Mouse (Mus musculus) bone marrow macrophage, adult 2 months (primary cell): ENCODE results near the gene Cstad. TPM values are rescaled to one million over a fixed set of nuclear protein-coding genes. Genes with fewer than 3 reads are reported as not detected.

ENCODE experiments used
- H3K27ac ChIP-seq: 2 replicates; pipeline ENCODE4 v1.5.1; 2012; ENCODE audit warnings: low read depth, low read length; ENCODE audit not compliant: insufficient read depth
- H3K4me1 ChIP-seq: 2 replicates; pipeline ENCODE4 v1.6.1; 2012; ENCODE audit warnings: low read length; ENCODE audit not compliant: control insufficient read depth, insufficient read depth
- H3K4me3 ChIP-seq: 2 replicates; pipeline ENCODE4 v1.5.1; 2012; ENCODE audit warnings: mild to moderate bottlenecking, low read length, moderate library complexity; ENCODE audit not compliant: insufficient read depth
- CTCF ChIP-seq: IDR thresholded peaks from 2 replicates; pipeline ENCODE4 v1.5.1; 2012; ENCODE audit warnings: low read depth, mild to moderate bottlenecking, low read length, moderate library complexity
- POLR2A ChIP-seq: IDR thresholded peaks from 2 replicates; pipeline ENCODE4 v1.6.1; 2012; ENCODE audit warnings: mild to moderate bottlenecking, low read depth, low read length, borderline replicate concordance
- polyA plus RNA-seq: library from polyadenylated mRNA; stranded (reverse); fragments of >200 nt; gene quantifications from 2 replicates; pipeline ENCODE4 v1.2.4, GENCODE M21; 2012; ENCODE audit not compliant: missing spikeins, insufficient read depth, insufficient read length

The Cstad gene
- polyA plus RNA-seq, 1 experiment: 0.87 TPM

- peaks cover 34% of the 10 kb centered on the region for H3K4me1 ChIP-seq
Measured at GRCm38 (mm10) chr2:30595796-30596195, 956 bp downstream of the Cstad start.

GRCm38 (mm10) chr2:30599621-30600020, 4.8 kb downstream of the Cstad start:
- peaks cover 47% of the 10 kb centered on the region for H3K4me1 ChIP-seq
- no peak for TF ChIP-seq CTCF
- TF ChIP-seq POLR2A: no peak
- H3K4me3 ChIP-seq: no peak overlapping the region
- H3K27ac ChIP-seq: no peak overlapping the region

More at GRCm38 (mm10) chr2:30595796-30596195, 956 bp downstream of the Cstad start:
- TF ChIP-seq POLR2A: no peak
- no peak for TF ChIP-seq CTCF
- Histone ChIP-seq H3K4me3 (0 out of 2 replicates have a peak overlapping the region, but pooled peaks have one; percentile 57), H3K27ac (no peak overlapping the region)

- Histone ChIP-seq H3K4me1 (peaks cover 51% of the 10 kb centered on the region), H3K27ac (no peak overlapping the region), H3K4me3 (no peak overlapping the region)
- TF ChIP-seq CTCF (no peak), POLR2A (no peak)
Measured at GRCm38 (mm10) chr2:30600291-30600690, 5.5 kb downstream of the Cstad start.

GRCm38 (mm10) chr2:30600965-30601841, 6.4 kb downstream of the Cstad start:
- TF ChIP-seq CTCF: no peak
- no peak overlapping the region for H3K4me3 ChIP-seq

GRCm38 (mm10) chr2:30602451-30602850, 7.6 kb downstream of the Cstad start:
- no peak for TF ChIP-seq CTCF
- no peak for TF ChIP-seq POLR2A
- Histone ChIP-seq H3K27ac (no peak overlapping the region), H3K4me3 (no peak overlapping the region), H3K4me1 (peaks cover 49% of the 10 kb centered on the region)

More at GRCm38 (mm10) chr2:30600965-30601841, 6.4 kb downstream of the Cstad start:
- Histone ChIP-seq H3K4me1 (peaks cover 49% of the 10 kb centered on the region), H3K27ac (no peak overlapping the region)

DNA sequence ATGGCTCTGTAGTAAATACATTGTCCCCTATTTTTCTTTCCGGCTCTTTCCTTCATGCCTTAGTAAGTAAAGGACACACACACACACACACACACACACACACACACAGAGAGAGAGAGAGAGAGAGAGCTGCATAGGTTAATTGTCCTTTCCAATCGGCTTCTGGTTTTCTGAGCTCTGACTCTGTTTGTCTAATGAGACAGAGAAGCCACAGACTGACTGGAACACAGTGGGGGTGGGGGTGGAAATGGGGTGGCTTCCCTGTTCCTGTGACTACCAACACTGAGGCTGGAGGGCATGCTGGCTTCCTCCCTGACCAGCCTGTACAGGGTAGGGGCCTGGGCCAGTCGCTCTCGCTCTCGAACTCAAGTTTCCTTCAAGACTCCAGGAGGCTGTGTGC, 8.9 kb downstream of the Cstad start:
- H3K4me3 ChIP-seq: no peak overlapping the region
- no peak overlapping the region for H3K27ac ChIP-seq
- TF ChIP-seq CTCF (no peak), POLR2A (no peak)
- peaks cover 45% of the 10 kb centered on the region for H3K4me1 ChIP-seq

DNA sequence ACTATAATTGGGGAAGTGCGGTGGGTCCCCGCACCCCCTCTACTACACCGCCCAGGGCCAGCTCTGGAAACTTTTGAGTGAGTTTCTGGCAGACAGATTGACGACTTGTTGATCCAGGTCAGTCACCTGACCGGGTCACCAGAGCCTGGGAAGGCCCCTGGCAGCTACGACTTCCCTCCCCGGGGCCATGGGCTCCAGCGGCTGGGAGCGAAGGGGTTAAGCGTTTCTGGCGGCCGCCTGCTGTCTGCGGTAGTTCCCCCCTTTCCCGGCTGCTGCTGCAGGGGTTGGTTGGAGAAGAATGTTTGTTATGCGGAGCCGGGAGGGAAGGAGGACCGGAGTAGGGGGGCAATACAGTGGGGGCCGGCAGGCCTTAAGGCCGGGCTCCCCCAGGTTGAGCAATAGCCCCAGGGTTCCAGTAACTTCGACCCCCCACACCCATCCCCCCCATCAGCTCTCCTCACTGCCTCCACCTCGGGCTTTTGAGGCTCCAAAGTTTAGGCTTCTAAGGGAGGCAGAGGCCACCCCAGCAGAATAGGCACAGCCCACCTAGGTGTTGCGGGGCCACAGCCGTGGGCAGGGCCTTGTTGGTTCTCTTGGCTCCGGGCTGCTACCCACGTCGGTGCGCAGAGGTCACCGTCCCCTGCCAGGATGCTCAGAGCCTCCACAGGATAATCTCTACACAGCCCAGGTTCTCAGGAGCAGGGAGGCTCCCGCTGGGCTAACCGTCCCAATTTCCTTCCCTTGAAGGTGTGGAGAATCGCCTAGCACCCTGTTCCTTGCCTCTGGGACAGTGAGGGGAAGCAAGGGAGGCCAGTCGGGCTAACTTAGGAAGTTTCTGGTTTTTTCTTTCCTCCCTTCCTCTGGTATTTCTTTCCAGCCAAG, 10.3 kb downstream of the Cstad start:
- H3K4me3 ChIP-seq: peak overlapping the region; percentile 19; the same call in 1 of the 2 replicates
- TF ChIP-seq POLR2A (no peak), CTCF (no peak)
- H3K4me1 ChIP-seq: peaks cover 35% of the 10 kb centered on the region
- no peak overlapping the region for H3K27ac ChIP-seq

GRCm38 (mm10) chr2:30605762-30606051, 10.9 kb downstream of the Cstad start:
- H3K4me1 ChIP-seq: peaks cover 32% of the 10 kb centered on the region
- TF ChIP-seq POLR2A (no peak), CTCF (no peak)
- no peak overlapping the region for H3K4me3 ChIP-seq
- H3K27ac ChIP-seq: no peak overlapping the region

GRCm38 (mm10) chr2:30606621-30607052, 11.8 kb downstream of the Cstad start:
- H3K4me3 ChIP-seq: no peak overlapping the region
- H3K27ac ChIP-seq: no peak overlapping the region
- TF ChIP-seq POLR2A (no peak), CTCF (no peak)
- H3K4me1 ChIP-seq: peaks cover 26% of the 10 kb centered on the region

DNA sequence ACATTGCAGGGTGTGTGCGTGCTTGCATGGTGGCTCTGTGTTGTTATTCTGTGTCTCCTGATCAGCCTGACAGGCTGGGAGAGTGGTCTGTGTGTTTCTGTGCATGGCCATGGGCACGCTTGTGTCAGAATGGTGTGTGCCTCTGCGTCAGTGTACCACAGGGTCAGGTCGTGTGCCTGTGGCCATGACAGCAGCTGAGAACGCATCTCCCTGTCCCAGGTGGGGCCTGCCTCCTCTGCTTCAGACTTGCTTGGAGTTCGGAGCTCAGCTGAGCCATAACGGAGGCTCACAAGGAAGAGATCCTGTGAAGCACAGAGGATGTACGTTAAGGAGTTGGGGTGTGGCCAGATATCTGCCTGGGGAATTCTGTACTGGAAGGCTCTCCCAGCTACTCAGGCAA, 13.1 kb downstream of the Cstad start:
- Histone ChIP-seq H3K4me1 (peaks cover 23% of the 10 kb centered on the region), H3K27ac (no peak overlapping the region), H3K4me3 (no peak overlapping the region)
- no peak for TF ChIP-seq POLR2A
- no peak for TF ChIP-seq CTCF
